Mouse (Mus musculus) adrenal gland, postnatal 36 days (tissue): ENCODE measurements around the gene Agxt2. TPM values are rescaled to one million over a fixed set of nuclear protein-coding genes. Genes with fewer than 3 reads are reported as not detected.

Experiments used
- DNase-seq, 2 experiments: peaks; one replicate each; pipeline ENCODE4 v3.0.0; 2021; ENCODE audit warnings: mixed read lengths in 1 of 2
- total RNA-seq, 2 experiments: library from RNA; stranded (reverse); gene quantifications; 2 replicates each; pipeline ENCODE4 v1.2.3; 2021

Gene Agxt2
- total RNA-seq, 2 experiments from 2014 or later = 1.5 to 3.6 TPM

GRCm38 (mm10) chr15:10426545-10427266, 68.4 kb downstream of the Agxt2 start:
- DNase-seq = no peak

DNA sequence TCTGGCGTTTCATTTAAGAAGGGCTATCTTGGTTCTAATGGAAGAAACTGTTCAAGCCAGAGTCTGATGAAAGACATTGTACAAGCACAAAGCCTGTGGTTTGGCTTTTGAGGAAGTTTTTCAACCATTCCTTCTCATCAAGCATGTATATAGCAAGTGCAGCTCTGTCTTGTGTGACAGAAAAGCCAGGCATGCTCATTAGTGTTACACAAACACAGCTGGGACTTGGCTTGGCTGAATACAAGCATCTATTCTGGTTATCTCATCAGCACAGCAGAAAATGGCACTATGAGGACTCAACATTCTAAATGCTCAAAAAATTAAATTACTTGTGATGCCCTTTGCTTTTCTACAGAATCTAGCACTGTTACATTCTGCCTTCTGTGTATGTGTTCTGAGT, 78.6 kb downstream of the Agxt2 start:
- DNase-seq = no peak

DNA sequence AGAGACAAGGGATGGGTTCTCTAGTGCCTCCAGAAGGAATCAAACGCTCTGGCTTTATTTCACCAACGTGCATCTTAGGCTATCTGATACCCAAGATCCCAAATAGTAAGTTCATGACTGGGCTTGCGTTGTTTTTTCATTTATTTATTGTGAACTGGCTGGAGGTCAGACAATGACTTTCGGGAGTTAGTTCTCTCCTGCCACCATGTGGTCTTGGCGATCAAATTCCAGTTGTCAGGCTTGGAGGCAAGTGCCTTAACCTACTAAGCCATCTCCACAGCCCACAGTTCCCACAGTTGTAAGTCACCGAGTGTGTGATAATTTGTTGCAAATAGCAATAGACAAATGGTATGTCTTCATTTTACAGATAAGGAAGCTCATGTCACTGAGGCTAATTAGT, 81.6 kb downstream of the Agxt2 start:
- DNase-seq = peak; percentile 51 to 60

- DNase-seq = no peak
Observed at GRCm38 (mm10) chr15:10441493-10441892, 83.2 kb downstream of the Agxt2 start.

GRCm38 (mm10) chr15:10442275-10442674, 83.9 kb downstream of the Agxt2 start:
- no peak for DNase-seq

DNA sequence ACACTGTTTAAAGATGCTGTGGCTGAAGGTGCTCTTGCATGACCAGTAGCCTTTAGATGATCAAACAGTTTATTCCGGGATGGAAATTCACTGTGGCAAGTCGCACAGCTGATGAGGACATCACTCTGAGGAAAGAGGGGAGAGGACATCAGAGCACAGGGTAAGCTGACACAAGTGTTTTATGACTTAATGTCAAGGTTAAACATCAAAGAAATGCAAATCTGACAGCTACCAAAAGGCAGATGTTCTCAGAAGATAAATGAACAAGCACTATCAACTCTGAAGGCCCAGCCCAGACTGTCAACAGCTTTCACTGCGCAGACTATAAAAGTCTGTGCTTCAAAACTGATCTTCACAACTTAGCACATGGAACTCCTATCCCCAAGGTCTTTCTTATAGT, 88.8 kb downstream of the Agxt2 start:
- DNase-seq = peak; percentile 37 to 42

Other genes with a start within 250 kb of the Agxt2 start
- gene Prlr, start 181.3 kb upstream of the Agxt2 start, total RNA-seq = 100 to 1,000 TPM in 1 of 2 experiments, 10 to 100 TPM in 1; 99.0 to 257 TPM
- gene Gm21973, start 33.2 kb upstream of the Agxt2 start, total RNA-seq = not detected
- 10 to 100 TPM; 39.6 to 46.3 TPM for gene Dnajc21, start 112.0 kb downstream of the Agxt2 start, total RNA-seq
- 10 to 100 TPM; 53.0 to 55.1 TPM for gene Brix1, start 127.4 kb downstream of the Agxt2 start, total RNA-seq
- gene Rad1, start 127.5 kb downstream of the Agxt2 start, total RNA-seq = 10 to 100 TPM; 14.5 to 14.9 TPM
- gene Ttc23l, start 200.1 kb downstream of the Agxt2 start, total RNA-seq = not detected